Mouse (Mus musculus) MEL (cell line): ENCODE measurements around the gene Urb2.

Experiments
- CHD2 ChIP-seq: IDR thresholded peaks from 2 replicates; pipeline ENCODE4 v1.6.1; 2011; ENCODE audit warnings: low read length, improper control_type of control experiment
- CTCF ChIP-seq, 3 experiments: IDR thresholded peaks in 2 of 3; conservative IDR thresholded peaks in 1 of 3; 2 replicates each; pipeline ENCODE4 v1.5.1; 2011 to 2012; ENCODE audit warnings: low read length in 3 of 3, low read depth in 2 of 3, mild to moderate bottlenecking in 2 of 3, improper control_type of control experiment in 1 of 3, inconsistent platforms in 1 of 3, mixed read lengths in 1 of 3, moderate library complexity in 1 of 3; ENCODE audit not compliant: control insufficient read depth in 1 of 3, insufficient read depth in 1 of 3, poor library complexity in 1 of 3, severe bottlenecking in 1 of 3
- E2F4 ChIP-seq: IDR thresholded peaks from 2 replicates; pipeline ENCODE4 v1.6.1; 2011; ENCODE audit warnings: low read depth, low read length, improper control_type of control experiment, borderline replicate concordance
- ELF1 ChIP-seq: IDR thresholded peaks from 2 replicates; pipeline ENCODE4 v1.6.1; 2014; ENCODE audit warnings: low read depth, mild to moderate bottlenecking, inconsistent platforms, low read length, improper control_type of control experiment, moderate library complexity
- EP300 ChIP-seq, 2 experiments: IDR thresholded peaks; 2 replicates each; pipeline ENCODE4 v1.6.1; 2011; ENCODE audit warnings: improper control_type of control experiment in 2 of 2, low read length in 2 of 2, low read depth in 1 of 2, mild to moderate bottlenecking in 1 of 2
- GABPA ChIP-seq: IDR thresholded peaks from 2 replicates; pipeline ENCODE4 v1.6.1; 2012; ENCODE audit warnings: low read depth, mild to moderate bottlenecking, inconsistent platforms, low read length, improper control_type of control experiment, moderate library complexity
- HCFC1 ChIP-seq: IDR thresholded peaks from 2 replicates; pipeline ENCODE4 v1.6.1; 2012; ENCODE audit warnings: low read depth, mild to moderate bottlenecking, inconsistent platforms, low read length, improper control_type of control experiment, moderate library complexity
- KAT2A ChIP-seq: conservative IDR thresholded peaks from 2 replicates; pipeline ENCODE4 v1.6.1; 2012; ENCODE audit warnings: low read depth, low read length, improper control_type of control experiment, inconsistent platforms
- MAFK ChIP-seq: IDR thresholded peaks from 2 replicates; pipeline ENCODE4 v1.6.1; 2011; ENCODE audit warnings: low read depth, mild to moderate bottlenecking, low read length, improper control_type of control experiment, borderline replicate concordance
- MYC ChIP-seq: IDR thresholded peaks from 2 replicates; pipeline ENCODE4 v1.6.1; 2011; ENCODE audit warnings: low read depth, mild to moderate bottlenecking, low read length, improper control_type of control experiment, moderate library complexity
- RCOR1 ChIP-seq: IDR thresholded peaks from 2 replicates; pipeline ENCODE4 v1.6.1; 2012; ENCODE audit warnings: low read depth, mild to moderate bottlenecking, inconsistent platforms, low read length, improper control_type of control experiment
- SMC3 ChIP-seq: IDR thresholded peaks from 2 replicates; pipeline ENCODE4 v1.6.1; 2011; ENCODE audit warnings: low read depth, low read length, improper control_type of control experiment
- USF1 ChIP-seq: IDR thresholded peaks from 2 replicates; pipeline ENCODE4 v1.6.1; 2014; ENCODE audit warnings: low read depth, mild to moderate bottlenecking, inconsistent platforms, low read length, improper control_type of control experiment, moderate library complexity

DNA sequence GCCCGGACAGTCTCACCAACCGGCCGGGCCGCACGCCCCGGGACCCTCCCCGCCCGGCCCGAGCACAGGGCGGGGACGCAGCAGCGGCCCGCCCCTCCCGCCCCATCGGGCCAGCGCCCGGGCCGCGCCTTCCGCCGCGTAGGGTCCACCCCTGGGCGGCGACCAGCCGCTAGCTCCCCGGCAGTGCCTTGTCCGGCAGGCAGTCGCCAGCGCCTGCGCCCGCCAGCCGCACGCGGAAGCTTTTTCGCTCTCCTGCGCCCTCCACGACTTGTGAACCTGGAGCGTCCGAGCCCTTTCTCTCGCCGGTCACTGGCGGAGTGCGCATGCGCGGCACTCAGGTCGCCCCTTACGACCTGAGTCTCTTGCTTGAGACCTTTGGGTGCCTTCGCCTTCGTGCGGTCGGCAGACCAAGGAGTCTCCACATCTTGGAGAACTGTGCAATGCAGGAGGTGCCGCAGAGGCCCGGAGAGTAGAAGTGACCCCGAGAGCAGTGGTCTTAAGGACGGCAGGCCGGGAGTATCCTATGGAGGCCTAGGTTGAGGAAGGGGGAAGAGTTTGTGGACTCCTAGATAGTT is 38.4 kb upstream of the Urb2 start, which contains the start of gene Abcb10:
- no peak for TF ChIP-seq CTCF (IDR thresholded peaks at IDR 0.05 in 2 of 3, conservative IDR thresholded peaks at IDR 0.05 in 1 of 3; ENCODE audit: control insufficient read depth in 1 of 3, insufficient read depth in 1 of 3, low read depth in 2 of 3, low read length in 3 of 3, poor library complexity in 1 of 3, severe bottlenecking in 1 of 3)
- no peak for TF ChIP-seq GABPA
- peak; percentile 63 for TF ChIP-seq HCFC1
- TF ChIP-seq SMC3, result no peak
- TF ChIP-seq MAFK, result no peak
- no peak for TF ChIP-seq CHD2
- no peak for TF ChIP-seq RCOR1
- no peak for TF ChIP-seq KAT2A
- TF ChIP-seq USF1, result no peak
- TF ChIP-seq EP300 (IDR thresholded peaks at IDR 0.05; ENCODE audit: low read depth in 1 of 2, low read length in 2 of 2), result no peak
- no peak for TF ChIP-seq MYC
- no peak for TF ChIP-seq E2F4
- TF ChIP-seq ELF1, result peak; percentile 45
